Mouse (Mus musculus) liver, embryonic 15.5 days (tissue): ENCODE results near the gene Clic3. TPM values are rescaled to one million over a fixed set of nuclear protein-coding genes. Genes with fewer than 3 reads are reported as not detected.
"Not testable (repeated sequence)": the region's sequence is repeated elsewhere in the genome, so short reads cannot be mapped to it uniquely, and the experiment has no call there.

Source experiments
- ATAC-seq: fragments of 200-750 bp; cut with Nextera tagmentation; 2 replicates; pipeline ENCODE4 v1.8.0; 2017; ENCODE audit warnings: moderate number of reproducible peaks, mild to moderate bottlenecking, moderate library complexity; ENCODE audit not compliant: insufficient read depth
- H3K27ac ChIP-seq: fragments of 300-500 bp; sonication (generic); replicated peaks from 2 replicates; pipeline ENCODE4 v1.5.1; 2015; ENCODE audit warnings: mild to moderate bottlenecking, inconsistent platforms
- H3K27me3 ChIP-seq: fragments of 300-500 bp; sonication (generic); 2 replicates; pipeline ENCODE4 v1.6.1; 2015; ENCODE audit warnings: mild to moderate bottlenecking, inconsistent platforms
- H3K36me3 ChIP-seq: fragments of 300-500 bp; sonication (generic); replicated peaks from 2 replicates; pipeline ENCODE4 v1.6.1; 2015; ENCODE audit warnings: moderate library complexity, mild to moderate bottlenecking, inconsistent platforms
- H3K4me1 ChIP-seq: fragments of 300-500 bp; sonication (generic); replicated peaks from 2 replicates; pipeline ENCODE4 v1.6.1; 2015; ENCODE audit warnings: inconsistent platforms
- H3K4me2 ChIP-seq: fragments of 300-500 bp; sonication (generic); 2 replicates; pipeline ENCODE4 v1.6.1; 2015; ENCODE audit warnings: moderate library complexity, mild to moderate bottlenecking, inconsistent platforms
- H3K4me3 ChIP-seq: fragments of 300-500 bp; sonication (generic); replicated peaks from 2 replicates; pipeline ENCODE4 v1.5.1; 2015; ENCODE audit warnings: mild to moderate bottlenecking, inconsistent platforms
- H3K9ac ChIP-seq: fragments of 300-500 bp; sonication (generic); 2 replicates; pipeline ENCODE4 v1.6.1; 2015; ENCODE audit warnings: moderate library complexity, mild to moderate bottlenecking, inconsistent platforms
- H3K9me3 ChIP-seq: fragments of 300-500 bp; sonication (generic); replicated peaks from 2 replicates; pipeline ENCODE4 v1.6.1; 2016; ENCODE audit warnings: inconsistent platforms
- WGBS: fragments of 180-500 bp; shearing (Covaris S2); methylation state at CpG from one replicate; pipeline ENCODE4 v1.1.7; 2015; ENCODE audit warnings: mixed read lengths; ENCODE audit not compliant: insufficient replicate concordance; 5-methylcytosine and 5-hydroxymethylcytosine counted together
- polyA plus RNA-seq: library from polyadenylated mRNA; unstranded; fragments of >200 nt; fragmentation: Nextera tagmentation; extraction: Ambion mirVana; gene quantifications from 2 replicates; pipeline ENCODE4 v1.2.1, GENCODE M21; 2015

Gene Clic3
- polyA plus RNA-seq, result 0.38 and 1.0 TPM in 2 replicates

GRCm38 (mm10) chr2:25456205-25456953, at the start of gene Clic3:
Gene Clic3, plus strand, starts transcription at chr2:25456838.
- Histone ChIP-seq H3K27ac (no peak within 1 kb of the TSS), H3K4me2 (no peak within 1 kb of the TSS), H3K9me3 (no peaks in the 10 kb centered on the region), H3K36me3 (peaks cover 3% of the 10 kb centered on the region; the same call in 1 of the 2 replicates), H3K4me3 (no peak within 1 kb of the TSS), H3K27me3 (no peaks in the 10 kb centered on the region), H3K9ac (no peak within 1 kb of the TSS), H3K4me1 (peaks cover 30% of the 10 kb centered on the region)
- no peak for ATAC-seq
- 53% methylated on average over 14 of the region's 14 CpGs for WGBS

GRCm38 (mm10) chr2:25408908-25409307, 47.7 kb upstream of the Clic3 start:
- peaks cover 44% of the 10 kb centered on the region for H3K27me3 ChIP-seq
- H3K9ac ChIP-seq, result no peak overlapping the region
- H3K9me3 ChIP-seq, result no peaks in the 10 kb centered on the region
- no peak overlapping the region for H3K27ac ChIP-seq
- H3K36me3 ChIP-seq, result no peaks in the 10 kb centered on the region
- H3K4me3 ChIP-seq, result no peak overlapping the region
- WGBS, result 69% methylated on average over 10 of the region's 10 CpGs
- no peak overlapping the region for H3K4me2 ChIP-seq
- H3K4me1 ChIP-seq, result no peaks in the 10 kb centered on the region
- ATAC-seq, result no peak

- not testable (repeated sequence) for H3K4me2 ChIP-seq, ATAC-seq, H3K36me3 ChIP-seq, H3K27me3 ChIP-seq, H3K4me1 ChIP-seq, H3K27ac ChIP-seq, H3K4me3 ChIP-seq, H3K9ac ChIP-seq, H3K9me3 ChIP-seq
These were observed 43.2 kb upstream of the Clic3 start for GRCm38 (mm10) chr2:25413436-25413835.

- Histone ChIP-seq H3K9me3 (no peaks in the 10 kb centered on the region), H3K36me3 (no peaks in the 10 kb centered on the region), H3K27me3 (no peaks in the 10 kb centered on the region), H3K27ac (no peak overlapping the region), H3K4me2 (no peak overlapping the region), H3K9ac (no peak overlapping the region), H3K4me3 (no peak overlapping the region), H3K4me1 (no peaks in the 10 kb centered on the region; the same call in 1 of the 2 replicates)
- no peak for ATAC-seq
- 27% methylated on average over 3 of the region's 3 CpGs for WGBS
These were observed 39.2 kb upstream of the Clic3 start for GRCm38 (mm10) chr2:25417426-25417825.

- no peak overlapping the region for H3K9ac ChIP-seq
- no peak overlapping the region for H3K4me2 ChIP-seq
- H3K4me3 ChIP-seq, result no peak overlapping the region
- no peak overlapping the region for H3K27ac ChIP-seq
- peaks cover 18% of the 10 kb centered on the region; the same call in 1 of the 2 replicates for H3K27me3 ChIP-seq
- H3K4me1 ChIP-seq, result no peaks in the 10 kb centered on the region; the same call in 1 of the 2 replicates
- WGBS, result 19% methylated on average over 3 of the region's 3 CpGs
- no peaks in the 10 kb centered on the region for H3K36me3 ChIP-seq
- ATAC-seq, result no peak
- no peaks in the 10 kb centered on the region for H3K9me3 ChIP-seq
These were observed 34.7 kb upstream of the Clic3 start for GRCm38 (mm10) chr2:25421896-25422295.

GRCm38 (mm10) chr2:25422587-25423410, 33.8 kb upstream of the Clic3 start, which contains the start of gene Fut7:
Gene Fut7, plus strand, starts transcription at chr2:25423267.
- 17% methylated on average over 17 of the region's 17 CpGs for WGBS
- no peak within 1 kb of the TSS for H3K9ac ChIP-seq
- peak within 1 kb of the TSS; percentile 25 for H3K4me2 ChIP-seq

GRCm38 (mm10) chr2:25423626-25424025, 33.0 kb upstream of the Clic3 start:
- peaks cover 8% of the 10 kb centered on the region for H3K4me1 ChIP-seq
- H3K9ac ChIP-seq, result no peak overlapping the region
- 0 out of 2 replicates have a peak overlapping the region, but pooled peaks have one; percentile 38 for H3K27ac ChIP-seq
- peak overlapping the region; percentile 15 for H3K4me2 ChIP-seq
- no peak for ATAC-seq
- H3K27me3 ChIP-seq, result peaks cover 21% of the 10 kb centered on the region
- no peak overlapping the region for H3K4me3 ChIP-seq
- no peaks in the 10 kb centered on the region for H3K36me3 ChIP-seq
- WGBS, result 24% methylated on average over 1 of the region's 1 CpGs
- H3K9me3 ChIP-seq, result no peaks in the 10 kb centered on the region

More at GRCm38 (mm10) chr2:25422587-25423410, 33.8 kb upstream of the Clic3 start, which contains the start of gene Fut7:
- Histone ChIP-seq H3K9me3 (no peaks in the 10 kb centered on the region), H3K4me3 (no peak within 1 kb of the TSS), H3K27ac (peak within 1 kb of the TSS; percentile 53), H3K27me3 (peaks cover 18% of the 10 kb centered on the region; the same call in 1 of the 2 replicates), H3K36me3 (no peaks in the 10 kb centered on the region), H3K4me1 (peaks cover under 1% of the 10 kb centered on the region; the same call in 1 of the 2 replicates)
- peak; percentile 38; the same call in 1 of the 2 replicates for ATAC-seq

- Histone ChIP-seq H3K36me3 (no peaks in the 10 kb centered on the region), H3K9ac (no peak overlapping the region), H3K9me3 (no peaks in the 10 kb centered on the region), H3K27me3 (peaks cover 39% of the 10 kb centered on the region), H3K4me1 (peaks cover 21% of the 10 kb centered on the region), H3K4me2 (no peak overlapping the region), H3K4me3 (no peak overlapping the region), H3K27ac (no peak overlapping the region)
- 62% methylated on average over 27 of the region's 27 CpGs for WGBS
- no peak for ATAC-seq
These were observed 31.2 kb upstream of the Clic3 start for GRCm38 (mm10) chr2:25425481-25425880.

GRCm38 (mm10) chr2:25426721-25427191, 29.9 kb upstream of the Clic3 start:
- H3K9me3 ChIP-seq, result no peaks in the 10 kb centered on the region
- H3K4me1 ChIP-seq, result peaks cover 21% of the 10 kb centered on the region
- H3K36me3 ChIP-seq, result no peaks in the 10 kb centered on the region
- no peak overlapping the region for H3K9ac ChIP-seq
- WGBS, result 4% methylated on average over 5 of the region's 5 CpGs
- no peak overlapping the region for H3K4me2 ChIP-seq
- H3K27me3 ChIP-seq, result peaks cover 47% of the 10 kb centered on the region
- no peak overlapping the region for H3K27ac ChIP-seq
- no peak for ATAC-seq
- H3K4me3 ChIP-seq, result no peak overlapping the region

GRCm38 (mm10) chr2:25427256-25427655, 29.4 kb upstream of the Clic3 start:
- peaks cover 26% of the 10 kb centered on the region for H3K4me1 ChIP-seq
- peaks cover 47% of the 10 kb centered on the region for H3K27me3 ChIP-seq
- no peak overlapping the region for H3K4me3 ChIP-seq
- H3K9me3 ChIP-seq, result no peaks in the 10 kb centered on the region
- WGBS, result 71% methylated on average over 5 of the region's 5 CpGs
- no peak overlapping the region for H3K9ac ChIP-seq
- H3K4me2 ChIP-seq, result no peak overlapping the region
- no peaks in the 10 kb centered on the region for H3K36me3 ChIP-seq
- no peak for ATAC-seq
- no peak overlapping the region for H3K27ac ChIP-seq
